Mouse (Mus musculus): ENCODE measurements around the gene Cltrn. TPM values are rescaled to one million over a fixed set of nuclear protein-coding genes. Genes with fewer than 3 reads are reported as not detected.

Cltrn gene
- total RNA-seq, 2 experiments from 2014 or later, result not detected

- H3K4me3 ChIP-seq, result no peak overlapping the region
- TF ChIP-seq CTCF (IDR thresholded peaks at IDR 0.05), result no peak
- intact Hi-C loops (cut with DNase I), result no loop called here
- H3K27ac ChIP-seq, result no peak overlapping the region
- DNase-seq (ENCODE audit: extremely low spot score in 1 of 2, low spot score in 2 of 2), result no peak
Observed at GRCm38 (mm10) chrX:164092300-164093169, 3.9 kb downstream of the Cltrn start.

- no peak for DNase-seq (ENCODE audit: extremely low spot score in 1 of 2, low spot score in 2 of 2)
- TF ChIP-seq CTCF (IDR thresholded peaks at IDR 0.05), result no peak
- intact Hi-C loops (cut with DNase I), result no loop called here
- Histone ChIP-seq H3K4me3 (no peak overlapping the region), H3K27ac (no peak overlapping the region)
Observed at GRCm38 (mm10) chrX:164093435-164093834, 4.8 kb downstream of the Cltrn start.

GRCm38 (mm10) chrX:164095838-164096237, 7.2 kb downstream of the Cltrn start:
- intact Hi-C loops (cut with DNase I), result no loop called here
- H3K27ac ChIP-seq, result no peak overlapping the region
- DNase-seq (ENCODE audit: extremely low spot score in 1 of 2, low spot score in 2 of 2), result no peak
- no peak overlapping the region for H3K4me3 ChIP-seq
- no peak for TF ChIP-seq CTCF (IDR thresholded peaks at IDR 0.05)

- Histone ChIP-seq H3K27ac (no peak overlapping the region), H3K4me3 (no peak overlapping the region)
- TF ChIP-seq CTCF (IDR thresholded peaks at IDR 0.05), result peak; percentile 29; the same call in 1 of the 2 replicates
- intact Hi-C loops (cut with DNase I), result loop anchor here (1.0 to 5.0 kb wide), 2 partner anchors 78 to 306 kb away; no protein-coding TSS in a partner anchor
- no peak for DNase-seq (ENCODE audit: extremely low spot score in 1 of 2, low spot score in 2 of 2)
Observed at GRCm38 (mm10) chrX:164101483-164101882, 12.9 kb downstream of the Cltrn start.

GRCm38 (mm10) chrX:164102198-164102597, 13.6 kb downstream of the Cltrn start:
- intact Hi-C loops (cut with DNase I), result loop anchor here (5.0 kb wide), 1 partner anchor 305 kb away; no protein-coding TSS in a partner anchor
- Histone ChIP-seq H3K27ac (no peak overlapping the region), H3K4me3 (no peak overlapping the region)
- DNase-seq (ENCODE audit: extremely low spot score in 1 of 2, low spot score in 2 of 2), result no peak
- TF ChIP-seq CTCF (IDR thresholded peaks at IDR 0.05), result no peak

- intact Hi-C loops (cut with DNase I), result loop anchor here (5.0 kb wide), 1 partner anchor 305 kb away; no protein-coding TSS in a partner anchor
- H3K4me3 ChIP-seq, result no peak overlapping the region
Observed at GRCm38 (mm10) chrX:164102656-164103055, 14.0 kb downstream of the Cltrn start.

GRCm38 (mm10) chrX:164111146-164111545, 22.5 kb downstream of the Cltrn start:
- intact Hi-C loops (cut with DNase I), result no loop called here

More at GRCm38 (mm10) chrX:164102656-164103055, 14.0 kb downstream of the Cltrn start:
- no peak overlapping the region for H3K27ac ChIP-seq
- no peak for TF ChIP-seq CTCF (IDR thresholded peaks at IDR 0.05)
- no peak for DNase-seq (ENCODE audit: extremely low spot score in 1 of 2, low spot score in 2 of 2)

GRCm38 (mm10) chrX:164113744-164114143, 25.1 kb downstream of the Cltrn start:
- DNase-seq (ENCODE audit: extremely low spot score in 1 of 2, low spot score in 2 of 2), result no peak
- intact Hi-C loops (cut with DNase I), result no loop called here
- Histone ChIP-seq H3K27ac (no peak overlapping the region), H3K4me3 (no peak overlapping the region)
- TF ChIP-seq CTCF (IDR thresholded peaks at IDR 0.05), result no peak

More at GRCm38 (mm10) chrX:164111146-164111545, 22.5 kb downstream of the Cltrn start:
- H3K4me3 ChIP-seq, result no peak overlapping the region
- no peak for TF ChIP-seq CTCF (IDR thresholded peaks at IDR 0.05)
- no peak overlapping the region for H3K27ac ChIP-seq
- no peak for DNase-seq (ENCODE audit: extremely low spot score in 1 of 2, low spot score in 2 of 2)

- intact Hi-C loops (cut with DNase I), result no loop called here
- no peak for DNase-seq (ENCODE audit: extremely low spot score in 1 of 2, low spot score in 2 of 2)
- Histone ChIP-seq H3K4me3 (no peak overlapping the region), H3K27ac (no peak overlapping the region)
- no peak for TF ChIP-seq CTCF (IDR thresholded peaks at IDR 0.05)
Observed at GRCm38 (mm10) chrX:164123942-164124341, 35.3 kb downstream of the Cltrn start.

- no peak for DNase-seq (ENCODE audit: extremely low spot score in 1 of 2, low spot score in 2 of 2)
- Histone ChIP-seq H3K4me3 (no peak overlapping the region), H3K27ac (no peak overlapping the region)
- TF ChIP-seq CTCF (IDR thresholded peaks at IDR 0.05), result no peak
- intact Hi-C loops (cut with DNase I), result no loop called here
Observed at GRCm38 (mm10) chrX:164133531-164133930, 44.9 kb downstream of the Cltrn start.

- no peak for DNase-seq (ENCODE audit: extremely low spot score in 1 of 2, low spot score in 2 of 2)
- H3K27ac ChIP-seq, result no peak overlapping the region
- no peak for TF ChIP-seq CTCF (IDR thresholded peaks at IDR 0.05)
- no peak overlapping the region for H3K4me3 ChIP-seq
- intact Hi-C loops (cut with DNase I), result no loop called here
Observed at GRCm38 (mm10) chrX:164135304-164135818, 46.7 kb downstream of the Cltrn start.

- no peak within 1 kb of the TSS for H3K4me3 ChIP-seq
- TF ChIP-seq CTCF (IDR thresholded peaks at IDR 0.05), result no peak
- DNase-seq (ENCODE audit: extremely low spot score in 1 of 2, low spot score in 2 of 2), result no peak
- intact Hi-C loops (cut with DNase I), result no loop called here
- H3K27ac ChIP-seq, result no peak within 1 kb of the TSS
Observed at GRCm38 (mm10) chrX:164139032-164139431, 50.4 kb downstream of the Cltrn start, which contains the start of gene Ace2. TSS of gene Ace2 (plus strand) at chrX:164139332.

All from left cerebral cortex, adult 2 months (tissue).